Mouse (Mus musculus): ENCODE results near the gene Atp6v0a4. TPM values are rescaled to one million over a fixed set of nuclear protein-coding genes. Genes with fewer than 3 reads are reported as not detected.
A peak's percentile ranks its signal among the peaks of the same experiment; 100 is the strongest.

Atp6v0a4 gene
- polyA plus RNA-seq (2015; fragmentation: Nextera tagmentation; extraction: Ambion mirVana) = 7.3 and 7.8 TPM in 2 replicates

DNA sequence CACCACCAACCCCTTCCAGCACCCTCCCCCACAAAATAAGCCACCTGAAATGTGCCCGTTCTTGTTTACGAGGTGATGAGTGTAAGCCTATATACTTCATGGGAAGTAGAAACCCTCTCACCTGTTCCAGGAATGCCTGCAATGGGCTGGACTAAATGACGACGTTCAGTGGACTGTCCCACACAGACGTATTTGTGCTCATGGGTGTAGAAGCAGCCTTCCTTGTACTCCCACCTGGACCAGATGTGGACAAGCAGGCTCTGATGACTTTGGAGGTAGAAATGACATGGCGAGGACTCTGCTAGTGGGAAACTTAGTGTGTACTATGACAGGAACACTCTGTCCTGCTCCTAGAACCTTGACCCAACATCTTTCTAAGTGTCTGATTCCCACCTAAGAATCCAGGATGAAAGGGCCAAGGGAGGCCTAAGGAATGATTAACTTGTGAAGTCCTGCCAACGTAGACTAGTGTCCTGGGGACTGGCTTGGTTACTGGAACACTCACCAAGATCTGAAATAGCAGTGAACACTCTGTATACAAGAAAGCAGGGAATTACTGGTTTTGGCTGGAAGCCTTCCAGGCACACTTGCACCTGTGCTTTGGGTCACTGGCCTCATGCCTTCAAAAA, at the start of gene Atp6v0a4:
Atp6v0a4 (minus strand) TSS at position 380 of the 629 bp plus-strand sequence.
- Histone ChIP-seq H3K4me1 (no peaks in the 10 kb centered on the region), H3K9ac (no peak within 1 kb of the TSS), H3K36me3 (0 out of 2 replicates have a peak, but pooled peaks cover 8% of the 10 kb centered on the region), H3K27me3 (replicated peaks) (no peaks in the 10 kb centered on the region), H3K9me3 (no peaks in the 10 kb centered on the region), H3K4me3 (replicated peaks) (no peak within 1 kb of the TSS), H3K4me2 (no peak within 1 kb of the TSS), H3K27ac (no peak within 1 kb of the TSS)
- 83% methylated on average over 7 of the region's 7 CpGs for WGBS
- no peak for ATAC-seq (ENCODE audit: insufficient read depth, low FRiP score, low read depth)

GRCm38 (mm10) chr6:38165385-38165784, 41.0 kb upstream of the Atp6v0a4 start:
- Histone ChIP-seq H3K27ac (no peak overlapping the region), H3K4me2 (no peak overlapping the region), H3K36me3 (0 out of 2 replicates have a peak, but pooled peaks cover 4% of the 10 kb centered on the region), H3K9ac (no peak overlapping the region), H3K4me1 (no peaks in the 10 kb centered on the region), H3K4me3 (replicated peaks) (no peak overlapping the region), H3K9me3 (no peaks in the 10 kb centered on the region), H3K27me3 (replicated peaks) (no peaks in the 10 kb centered on the region)
- ATAC-seq (ENCODE audit: insufficient read depth, low FRiP score, low read depth) = no peak
- WGBS = 65% methylated on average over 6 of the region's 6 CpGs

DNA sequence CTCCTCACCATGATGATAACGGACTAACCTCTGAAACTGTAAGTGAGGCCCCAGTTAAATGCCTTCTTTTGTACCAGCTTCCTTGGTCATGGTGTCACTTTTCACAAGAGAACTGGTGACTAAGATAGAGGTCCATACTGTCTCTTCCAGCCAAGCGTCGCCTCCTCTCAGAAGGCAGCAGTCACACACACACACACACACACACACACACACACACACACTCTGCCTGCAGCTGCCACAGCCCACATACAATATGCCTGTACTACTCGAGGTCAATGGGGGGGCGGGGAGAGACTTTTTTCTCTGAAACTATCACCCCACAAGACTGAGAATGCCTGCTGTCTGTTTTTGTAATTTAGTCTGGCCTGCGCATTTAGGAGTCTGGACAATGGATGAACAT, 40.3 kb upstream of the Atp6v0a4 start:
- Histone ChIP-seq H3K4me3 (replicated peaks) (no peak overlapping the region), H3K4me1 (no peaks in the 10 kb centered on the region), H3K27ac (no peak overlapping the region), H3K27me3 (replicated peaks) (no peaks in the 10 kb centered on the region), H3K4me2 (no peak overlapping the region), H3K9ac (no peak overlapping the region), H3K9me3 (no peaks in the 10 kb centered on the region), H3K36me3 (0 out of 2 replicates have a peak, but pooled peaks cover 3% of the 10 kb centered on the region)
- no peak for ATAC-seq (ENCODE audit: insufficient read depth, low FRiP score, low read depth)
- WGBS = 85% methylated on average over 6 of the region's 6 CpGs

DNA sequence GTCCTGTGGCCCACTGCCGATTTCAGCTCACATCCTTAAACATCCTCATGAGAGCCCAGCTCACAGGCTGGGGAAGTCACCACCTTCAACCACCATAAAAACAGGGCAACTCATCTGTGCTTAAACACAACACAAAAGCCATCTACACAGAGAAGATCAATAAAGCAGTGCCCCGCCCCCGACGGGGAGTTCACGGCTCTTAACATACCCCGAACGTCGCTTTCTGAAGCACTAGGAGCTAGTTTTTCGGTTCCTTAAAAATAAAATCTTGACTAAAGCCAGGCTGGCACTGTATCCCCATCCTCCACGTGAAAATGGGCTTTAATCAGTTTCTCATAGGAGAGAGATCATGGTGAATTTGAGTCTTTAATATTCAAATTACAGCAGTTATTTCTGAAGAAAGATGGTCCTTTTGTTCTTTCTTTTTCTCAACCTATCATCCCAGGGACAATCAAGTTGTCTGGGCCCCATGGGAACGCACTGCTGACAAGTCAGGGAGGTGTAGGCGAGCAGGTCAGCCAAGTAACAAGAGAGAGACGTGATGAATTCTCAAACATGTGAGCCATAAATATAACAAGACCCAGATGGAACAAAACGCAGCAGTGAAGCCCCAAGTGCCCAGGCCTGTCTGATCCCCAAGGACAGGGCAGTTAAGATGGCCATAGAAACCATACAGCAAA, 38.6 kb upstream of the Atp6v0a4 start:
- Histone ChIP-seq H3K27ac (no peak overlapping the region), H3K4me3 (replicated peaks) (no peak overlapping the region), H3K27me3 (replicated peaks) (no peaks in the 10 kb centered on the region), H3K36me3 (0 out of 2 replicates have a peak, but pooled peaks cover 3% of the 10 kb centered on the region), H3K4me2 (no peak overlapping the region), H3K9me3 (no peaks in the 10 kb centered on the region), H3K4me1 (no peaks in the 10 kb centered on the region), H3K9ac (no peak overlapping the region)
- ATAC-seq (ENCODE audit: insufficient read depth, low FRiP score, low read depth) = no peak
- 68% methylated on average over 14 of the region's 14 CpGs for WGBS

DNA sequence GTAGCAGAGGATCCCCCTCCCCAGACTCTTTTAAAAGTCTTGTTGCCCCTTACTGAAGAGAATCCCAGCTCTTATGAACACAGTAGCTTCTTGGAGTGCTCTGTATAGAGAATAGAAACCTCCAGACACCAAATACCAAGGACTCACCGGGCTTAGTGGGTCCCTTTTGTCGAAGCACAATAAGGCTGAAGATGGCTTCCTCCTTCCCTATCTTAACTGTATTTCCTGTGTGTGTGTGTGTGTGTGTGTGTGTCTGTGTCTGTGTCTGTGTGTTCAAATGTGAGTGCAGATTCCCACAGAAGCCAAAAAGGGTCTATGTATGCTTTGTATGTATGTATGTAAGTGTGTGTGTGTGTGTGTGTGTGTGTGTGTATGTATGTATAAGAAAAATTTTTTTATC, 36.2 kb upstream of the Atp6v0a4 start:
- Histone ChIP-seq H3K4me2 (no peak overlapping the region), H3K27me3 (replicated peaks) (no peaks in the 10 kb centered on the region), H3K36me3 (no peaks in the 10 kb centered on the region), H3K9me3 (no peaks in the 10 kb centered on the region), H3K9ac (no peak overlapping the region), H3K27ac (0 out of 2 replicates have a peak overlapping the region, but pooled peaks have one; percentile 27), H3K4me3 (replicated peaks) (no peak overlapping the region), H3K4me1 (no peaks in the 10 kb centered on the region)
- ATAC-seq (ENCODE audit: insufficient read depth, low FRiP score, low read depth) = no peak
- 59% methylated on average over 2 of the region's 2 CpGs for WGBS

GRCm38 (mm10) chr6:38160102-38160501, 35.7 kb upstream of the Atp6v0a4 start:
- Histone ChIP-seq H3K4me2 (no peak overlapping the region), H3K27me3 (replicated peaks) (no peaks in the 10 kb centered on the region), H3K4me3 (replicated peaks) (no peak overlapping the region), H3K27ac (0 out of 2 replicates have a peak overlapping the region, but pooled peaks have one; percentile 27), H3K4me1 (no peaks in the 10 kb centered on the region), H3K9me3 (no peaks in the 10 kb centered on the region), H3K36me3 (no peaks in the 10 kb centered on the region), H3K9ac (no peak overlapping the region)
- 11% methylated on average over 3 of the region's 3 CpGs for WGBS
- peak; percentile 39; the same call in 1 of the 2 replicates for ATAC-seq (ENCODE audit: insufficient read depth, low FRiP score, low read depth)

- Histone ChIP-seq H3K9ac (no peak overlapping the region), H3K27ac (no peak overlapping the region), H3K36me3 (no peaks in the 10 kb centered on the region), H3K27me3 (replicated peaks) (no peaks in the 10 kb centered on the region), H3K4me1 (no peaks in the 10 kb centered on the region), H3K9me3 (no peaks in the 10 kb centered on the region), H3K4me3 (replicated peaks) (no peak overlapping the region), H3K4me2 (no peak overlapping the region)
- ATAC-seq (ENCODE audit: insufficient read depth, low FRiP score, low read depth) = no peak
- WGBS = 88% methylated on average over 4 of the region's 4 CpGs
Measured at GRCm38 (mm10) chr6:38159576-38159975, 35.2 kb upstream of the Atp6v0a4 start.

GRCm38 (mm10) chr6:38157925-38158324, 33.5 kb upstream of the Atp6v0a4 start:
- H3K27me3 ChIP-seq (replicated peaks) = no peaks in the 10 kb centered on the region
- WGBS = 86% methylated on average over 16 of the region's 16 CpGs
- H3K9me3 ChIP-seq = no peaks in the 10 kb centered on the region
- H3K36me3 ChIP-seq = no peaks in the 10 kb centered on the region
- no peak overlapping the region for H3K9ac ChIP-seq
- no peak overlapping the region for H3K27ac ChIP-seq
- H3K4me3 ChIP-seq (replicated peaks) = no peak overlapping the region
- no peak overlapping the region for H3K4me2 ChIP-seq
- no peaks in the 10 kb centered on the region for H3K4me1 ChIP-seq
- no peak for ATAC-seq (ENCODE audit: insufficient read depth, low FRiP score, low read depth)

DNA sequence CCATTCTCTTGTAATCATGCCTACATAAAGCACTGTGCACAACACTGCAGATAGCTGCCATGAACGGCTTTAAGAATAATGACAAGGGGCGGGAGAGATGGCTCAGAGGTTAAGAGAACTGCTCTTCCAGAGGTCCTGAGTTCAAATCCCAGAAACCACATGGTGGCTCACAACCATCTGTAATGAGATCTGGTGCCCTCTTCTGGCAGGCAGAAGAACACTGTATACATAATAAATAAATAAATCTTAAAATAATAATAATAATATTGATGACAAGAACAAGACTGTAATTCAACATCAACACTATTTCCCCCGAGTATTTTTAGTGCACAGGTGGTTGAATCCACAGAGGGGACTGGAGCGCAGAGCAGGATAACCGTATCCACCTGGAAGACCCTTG, 31.8 kb upstream of the Atp6v0a4 start:
- Histone ChIP-seq H3K4me2 (no peak overlapping the region), H3K36me3 (no peaks in the 10 kb centered on the region), H3K9ac (no peak overlapping the region), H3K4me3 (replicated peaks) (no peak overlapping the region), H3K4me1 (no peaks in the 10 kb centered on the region), H3K9me3 (no peaks in the 10 kb centered on the region), H3K27me3 (replicated peaks) (no peaks in the 10 kb centered on the region), H3K27ac (no peak overlapping the region)
- ATAC-seq (ENCODE audit: insufficient read depth, low FRiP score, low read depth) = no peak
- WGBS = 90% methylated on average over 5 of the region's 5 CpGs

GRCm38 (mm10) chr6:38152305-38152704, 27.9 kb upstream of the Atp6v0a4 start:
- H3K4me1 ChIP-seq = no peaks in the 10 kb centered on the region
- peaks cover 5% of the 10 kb centered on the region; the same call in 1 of the 2 replicates for H3K36me3 ChIP-seq
- WGBS = 71% methylated on average over 11 of the region's 11 CpGs
- no peak overlapping the region for H3K4me2 ChIP-seq
- no peak for ATAC-seq (ENCODE audit: insufficient read depth, low FRiP score, low read depth)
- H3K4me3 ChIP-seq (replicated peaks) = no peak overlapping the region
- H3K27ac ChIP-seq = no peak overlapping the region
- no peaks in the 10 kb centered on the region for H3K9me3 ChIP-seq
- no peaks in the 10 kb centered on the region for H3K27me3 ChIP-seq (replicated peaks)
- H3K9ac ChIP-seq = no peak overlapping the region

GRCm38 (mm10) chr6:38149483-38149882, 25.1 kb upstream of the Atp6v0a4 start:
- H3K4me3 ChIP-seq (replicated peaks) = no peak overlapping the region
- H3K36me3 ChIP-seq = peaks cover 5% of the 10 kb centered on the region; the same call in 1 of the 2 replicates
- H3K9ac ChIP-seq = no peak overlapping the region
- no peaks in the 10 kb centered on the region for H3K9me3 ChIP-seq
- no peaks in the 10 kb centered on the region for H3K27me3 ChIP-seq (replicated peaks)
- WGBS = 91% methylated on average over 19 of the region's 19 CpGs
- ATAC-seq (ENCODE audit: insufficient read depth, low FRiP score, low read depth) = no peak
- H3K27ac ChIP-seq = no peak overlapping the region
- H3K4me1 ChIP-seq = peaks cover 6% of the 10 kb centered on the region; the same call in 1 of the 2 replicates
- H3K4me2 ChIP-seq = no peak overlapping the region

- Histone ChIP-seq H3K27me3 (replicated peaks) (no peaks in the 10 kb centered on the region), H3K4me3 (replicated peaks) (no peak overlapping the region), H3K36me3 (peaks cover 5% of the 10 kb centered on the region; the same call in 1 of the 2 replicates), H3K4me2 (no peak overlapping the region), H3K4me1 (peaks cover 7% of the 10 kb centered on the region; the same call in 1 of the 2 replicates), H3K27ac (no peak overlapping the region), H3K9me3 (no peaks in the 10 kb centered on the region), H3K9ac (no peak overlapping the region)
- 92% methylated on average over 10 of the region's 10 CpGs for WGBS
- ATAC-seq (ENCODE audit: insufficient read depth, low FRiP score, low read depth) = no peak
Measured at GRCm38 (mm10) chr6:38148626-38149025, 24.2 kb upstream of the Atp6v0a4 start.

All from stomach, embryonic 15.5 days (tissue).